Mouse (Mus musculus): ENCODE measurements around the gene Prickle1. TPM values are rescaled to one million over a fixed set of nuclear protein-coding genes. Genes with fewer than 3 reads are reported as not detected.
A peak's percentile ranks its signal among the peaks of the same experiment; 100 is the strongest.

The Prickle1 gene
- polyA plus RNA-seq, 1 experiment from 2014 or later = 18.1 TPM

GRCm38 (mm10) chr15:93519836-93520826 is 75.6 kb downstream of the Prickle1 start:
- no peaks in the 10 kb centered on the region for H3K27me3 ChIP-seq (replicated peaks; ENCODE audit: control insufficient read depth, insufficient read depth, low read length)
- H3K4me2 ChIP-seq (ENCODE audit: low read depth, low read length) = peak overlapping the region; percentile 94
- H3K9me3 ChIP-seq (ENCODE audit: control insufficient read depth, low read length) = no peaks in the 10 kb centered on the region
- peak; percentile 38; the same call in 1 of the 2 replicates for ATAC-seq
- H3K36me3 ChIP-seq (ENCODE audit: control insufficient read depth, insufficient read depth, low read length) = no peaks in the 10 kb centered on the region
- H3K27ac ChIP-seq (ENCODE audit: low read length) = peak overlapping the region; percentile 85
- H3K4me1 ChIP-seq (ENCODE audit: control insufficient read depth, insufficient read depth, low read length) = peaks cover 20% of the 10 kb centered on the region
- 15% methylated on average over 17 of the region's 17 CpGs for WGBS
- H3K4me3 ChIP-seq (ENCODE audit: low read length) = peak overlapping the region; percentile 82
- peak overlapping the region; percentile 76 for H3K9ac ChIP-seq (ENCODE audit: low read depth, low read length)

DNA sequence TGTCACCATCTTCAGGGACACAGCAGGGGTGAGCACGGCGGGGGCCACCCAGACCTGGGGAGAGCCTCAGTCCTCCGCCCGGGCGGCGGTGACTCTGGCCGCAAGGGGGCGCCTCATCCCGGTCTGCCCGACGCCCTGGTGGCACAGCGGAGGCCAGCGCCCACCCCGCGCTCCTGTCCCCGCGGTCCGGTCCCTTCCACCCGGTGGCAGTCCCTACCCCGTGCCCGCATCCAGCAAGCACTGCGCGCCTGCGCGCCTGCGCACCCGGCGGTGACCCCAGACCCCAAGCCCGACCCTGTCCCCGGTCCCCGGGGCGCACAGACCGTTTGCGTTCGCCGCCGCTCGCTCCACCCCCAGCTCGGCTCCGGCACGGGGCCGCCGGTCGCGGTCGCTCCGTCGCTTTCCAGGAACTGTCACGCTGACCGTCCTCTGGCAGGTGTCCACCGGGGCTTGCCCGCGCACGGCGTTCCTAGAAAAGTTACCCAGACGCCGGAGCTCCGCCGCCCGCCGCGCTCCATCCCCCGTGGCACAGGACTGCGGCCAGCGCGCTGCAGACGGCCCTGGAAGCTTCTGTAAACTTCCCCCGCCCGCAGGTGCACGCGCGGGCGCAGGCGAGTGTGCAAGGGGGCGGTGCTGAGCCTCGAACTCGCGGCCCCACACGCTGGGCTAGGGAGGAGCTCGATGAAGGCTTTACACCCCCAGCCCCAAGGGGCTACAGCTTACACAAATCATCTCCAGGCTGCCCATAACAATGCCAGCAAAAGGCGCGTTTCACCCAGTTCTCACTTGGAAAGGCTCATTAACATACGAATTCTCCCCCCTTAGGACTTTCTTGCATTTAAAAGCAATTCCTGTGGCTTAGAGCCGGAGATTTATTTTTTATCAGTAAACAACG is 76.5 kb downstream of the Prickle1 start:
- Histone ChIP-seq H3K27ac (ENCODE audit: low read length) (peak overlapping the region; percentile 85), H3K9ac (ENCODE audit: low read depth, low read length) (peak overlapping the region; percentile 76), H3K36me3 (ENCODE audit: control insufficient read depth, insufficient read depth, low read length) (no peaks in the 10 kb centered on the region), H3K4me1 (ENCODE audit: control insufficient read depth, insufficient read depth, low read length) (peaks cover 27% of the 10 kb centered on the region), H3K9me3 (ENCODE audit: control insufficient read depth, low read length) (no peaks in the 10 kb centered on the region), H3K4me3 (ENCODE audit: low read length) (peak overlapping the region; percentile 82), H3K27me3 (replicated peaks; ENCODE audit: control insufficient read depth, insufficient read depth, low read length) (no peaks in the 10 kb centered on the region), H3K4me2 (ENCODE audit: low read depth, low read length) (peak overlapping the region; percentile 94)
- under 1% methylated on average over 79 of the region's 85 CpGs for WGBS
- peak; percentile 92 for ATAC-seq

GRCm38 (mm10) chr15:93518143-93518902 is 77.4 kb downstream of the Prickle1 start:
- no peaks in the 10 kb centered on the region for H3K36me3 ChIP-seq (ENCODE audit: control insufficient read depth, insufficient read depth, low read length)
- H3K4me1 ChIP-seq (ENCODE audit: control insufficient read depth, insufficient read depth, low read length) = peaks cover 30% of the 10 kb centered on the region

DNA sequence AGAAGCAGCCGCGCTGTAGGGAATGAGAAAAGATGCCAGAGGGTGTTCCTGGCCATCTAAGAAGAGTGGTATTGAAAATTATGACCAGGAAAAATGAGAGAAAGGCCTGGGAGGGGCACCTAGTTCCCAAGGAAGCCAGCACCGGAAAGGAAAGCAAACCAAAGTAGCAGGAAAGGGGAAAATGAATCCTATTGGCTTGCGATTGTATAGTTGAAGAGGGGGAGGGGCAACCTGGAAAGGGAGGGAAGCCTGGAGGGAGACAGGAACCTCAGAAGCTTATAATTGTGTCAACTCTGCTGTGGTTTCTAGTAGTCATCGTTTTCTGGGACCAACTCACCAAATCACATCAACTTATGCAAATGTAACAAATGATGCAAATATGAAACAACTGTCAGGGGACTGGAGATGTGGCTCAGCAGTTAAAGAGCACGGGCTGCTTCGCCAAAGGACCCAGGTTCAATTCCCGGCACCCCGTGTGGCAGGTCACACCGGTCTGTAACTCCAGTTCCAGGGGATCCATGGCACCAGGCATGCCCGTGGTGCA is 78.6 kb downstream of the Prickle1 start:
- 76% methylated on average over 11 of the region's 11 CpGs for WGBS
- Histone ChIP-seq H3K27ac (ENCODE audit: low read length) (peak overlapping the region; percentile 85; the same call in 1 of the 2 replicates), H3K4me1 (ENCODE audit: control insufficient read depth, insufficient read depth, low read length) (peaks cover 33% of the 10 kb centered on the region), H3K4me3 (ENCODE audit: low read length) (no peak overlapping the region), H3K9me3 (ENCODE audit: control insufficient read depth, low read length) (no peaks in the 10 kb centered on the region), H3K36me3 (ENCODE audit: control insufficient read depth, insufficient read depth, low read length) (no peaks in the 10 kb centered on the region), H3K9ac (ENCODE audit: low read depth, low read length) (no peak overlapping the region), H3K27me3 (replicated peaks; ENCODE audit: control insufficient read depth, insufficient read depth, low read length) (no peaks in the 10 kb centered on the region), H3K4me2 (ENCODE audit: low read depth, low read length) (peak overlapping the region; percentile 94; the same call in 1 of the 2 replicates)
- ATAC-seq = no peak

More at GRCm38 (mm10) chr15:93518143-93518902, 77.4 kb downstream of the Prickle1 start:
- Histone ChIP-seq H3K4me2 (ENCODE audit: low read depth, low read length) (peak overlapping the region; percentile 94), H3K4me3 (ENCODE audit: low read length) (peak overlapping the region; percentile 82), H3K27me3 (replicated peaks; ENCODE audit: control insufficient read depth, insufficient read depth, low read length) (no peaks in the 10 kb centered on the region), H3K9me3 (ENCODE audit: control insufficient read depth, low read length) (no peaks in the 10 kb centered on the region), H3K9ac (ENCODE audit: low read depth, low read length) (peak overlapping the region; percentile 76), H3K27ac (ENCODE audit: low read length) (peak overlapping the region; percentile 85)
- ATAC-seq = no peak; the same call in 1 of the 2 replicates
- 3% methylated on average over 23 of the region's 23 CpGs for WGBS

- peaks cover 28% of the 10 kb centered on the region for H3K4me1 ChIP-seq (ENCODE audit: control insufficient read depth, insufficient read depth, low read length)
- 73% methylated on average over 9 of the region's 9 CpGs for WGBS
- no peak overlapping the region for H3K27ac ChIP-seq (ENCODE audit: low read length)
- H3K9me3 ChIP-seq (ENCODE audit: control insufficient read depth, low read length) = no peaks in the 10 kb centered on the region
- H3K4me2 ChIP-seq (ENCODE audit: low read depth, low read length) = no peak overlapping the region
- no peaks in the 10 kb centered on the region for H3K36me3 ChIP-seq (ENCODE audit: control insufficient read depth, insufficient read depth, low read length)
- H3K9ac ChIP-seq (ENCODE audit: low read depth, low read length) = no peak overlapping the region
- H3K27me3 ChIP-seq (replicated peaks; ENCODE audit: control insufficient read depth, insufficient read depth, low read length) = no peaks in the 10 kb centered on the region
- ATAC-seq = no peak
- no peak overlapping the region for H3K4me3 ChIP-seq (ENCODE audit: low read length)
These were observed 80.4 kb downstream of the Prickle1 start for GRCm38 (mm10) chr15:93515316-93515715.

- peak overlapping the region; percentile 28 for H3K4me2 ChIP-seq (ENCODE audit: low read depth, low read length)
- peak; percentile 67 for ATAC-seq
- H3K9me3 ChIP-seq (ENCODE audit: control insufficient read depth, low read length) = no peaks in the 10 kb centered on the region
- 0 out of 2 replicates have a peak overlapping the region, but pooled peaks have one; percentile 0 for H3K9ac ChIP-seq (ENCODE audit: low read depth, low read length)
- WGBS = 17% methylated on average over 10 of the region's 10 CpGs
- H3K36me3 ChIP-seq (ENCODE audit: control insufficient read depth, insufficient read depth, low read length) = peaks cover 2% of the 10 kb centered on the region; the same call in 1 of the 2 replicates
- H3K27ac ChIP-seq (ENCODE audit: low read length) = no peak overlapping the region
- peak overlapping the region; percentile 28 for H3K4me3 ChIP-seq (ENCODE audit: low read length)
- H3K27me3 ChIP-seq (replicated peaks; ENCODE audit: control insufficient read depth, insufficient read depth, low read length) = no peaks in the 10 kb centered on the region
- peaks cover 24% of the 10 kb centered on the region for H3K4me1 ChIP-seq (ENCODE audit: control insufficient read depth, insufficient read depth, low read length)
These were observed 81.8 kb downstream of the Prickle1 start for GRCm38 (mm10) chr15:93513939-93514341.

DNA sequence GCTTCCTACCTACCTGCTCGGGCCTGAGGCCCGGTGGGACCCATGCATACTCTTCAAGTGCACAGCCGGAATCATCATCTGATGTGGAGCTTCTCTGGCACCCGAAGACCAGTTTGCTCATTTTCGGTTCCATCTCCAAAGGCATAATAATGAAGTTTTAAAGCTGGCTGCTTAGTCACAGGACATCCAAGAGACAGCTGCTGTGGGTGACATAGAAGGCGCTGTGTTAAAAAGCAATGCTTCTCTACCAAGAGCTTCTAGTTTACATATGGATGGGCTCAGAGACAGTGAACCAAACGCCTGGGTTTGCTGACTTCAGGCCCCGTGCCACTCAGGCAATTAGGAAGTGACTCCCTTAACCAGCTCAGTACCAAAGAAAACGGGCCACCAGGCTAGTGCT is 83.3 kb downstream of the Prickle1 start:
- Histone ChIP-seq H3K27me3 (replicated peaks; ENCODE audit: control insufficient read depth, insufficient read depth, low read length) (no peaks in the 10 kb centered on the region), H3K9me3 (ENCODE audit: control insufficient read depth, low read length) (no peaks in the 10 kb centered on the region), H3K4me2 (ENCODE audit: low read depth, low read length) (no peak overlapping the region), H3K4me3 (ENCODE audit: low read length) (no peak overlapping the region), H3K27ac (ENCODE audit: low read length) (peak overlapping the region; percentile 23; the same call in 1 of the 2 replicates), H3K4me1 (ENCODE audit: control insufficient read depth, insufficient read depth, low read length) (peaks cover 21% of the 10 kb centered on the region), H3K36me3 (ENCODE audit: control insufficient read depth, insufficient read depth, low read length) (peaks cover 10% of the 10 kb centered on the region), H3K9ac (ENCODE audit: low read depth, low read length) (no peak overlapping the region)
- no peak for ATAC-seq
- WGBS = 45% methylated on average over 9 of the region's 9 CpGs

DNA sequence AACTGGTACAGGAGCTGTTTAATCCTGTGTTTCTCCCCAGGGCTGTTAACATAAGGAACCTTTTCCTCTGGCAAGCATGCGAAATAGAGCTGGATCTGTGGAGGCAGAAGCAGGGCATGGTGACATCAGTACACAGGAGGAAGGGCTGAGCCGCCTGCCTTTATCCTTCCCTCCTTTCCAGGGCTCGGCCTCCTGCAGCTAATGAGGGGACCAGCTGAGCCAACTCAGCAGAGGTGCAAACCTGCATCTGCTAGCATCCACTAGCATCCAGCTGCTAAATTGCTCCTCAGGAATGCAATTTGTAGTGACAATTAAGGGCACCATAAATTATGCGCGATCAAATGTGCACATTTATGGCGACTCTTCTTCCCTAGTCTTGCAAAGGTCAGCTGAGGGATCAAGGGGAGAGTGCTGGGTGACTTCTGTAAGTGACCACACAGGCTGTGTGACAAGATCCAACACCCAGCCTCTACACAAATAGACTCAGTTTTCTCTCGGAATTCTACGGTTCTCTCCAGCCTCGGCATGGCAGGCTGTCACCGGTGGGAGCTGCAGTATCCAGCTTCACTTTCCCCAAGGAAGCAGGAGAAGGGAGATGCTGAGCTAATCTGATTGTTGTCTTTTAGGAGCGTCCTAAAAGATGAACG is 84.9 kb downstream of the Prickle1 start:
- Histone ChIP-seq H3K36me3 (ENCODE audit: control insufficient read depth, insufficient read depth, low read length) (peaks cover 10% of the 10 kb centered on the region), H3K27me3 (replicated peaks; ENCODE audit: control insufficient read depth, insufficient read depth, low read length) (no peaks in the 10 kb centered on the region), H3K4me2 (ENCODE audit: low read depth, low read length) (no peak overlapping the region), H3K4me1 (ENCODE audit: control insufficient read depth, insufficient read depth, low read length) (peaks cover 15% of the 10 kb centered on the region), H3K27ac (ENCODE audit: low read length) (no peak overlapping the region), H3K4me3 (ENCODE audit: low read length) (no peak overlapping the region), H3K9ac (ENCODE audit: low read depth, low read length) (no peak overlapping the region), H3K9me3 (ENCODE audit: control insufficient read depth, low read length) (no peaks in the 10 kb centered on the region)
- 46% methylated on average over 12 of the region's 12 CpGs for WGBS
- no peak for ATAC-seq

Measured in intestine, embryonic 16.5 days (tissue).